Mouse (Mus musculus) brain, adult 2 months (tissue): ENCODE results near the gene Tmem43.
A peak's percentile ranks its signal among the peaks of the same experiment; 100 is the strongest.

Experiments
- DNase-seq: peaks from one replicate; pipeline ENCODE4 v3.0.0; 2011; ENCODE audit warnings: low read depth, low spot score

Tmem43 gene

DNA sequence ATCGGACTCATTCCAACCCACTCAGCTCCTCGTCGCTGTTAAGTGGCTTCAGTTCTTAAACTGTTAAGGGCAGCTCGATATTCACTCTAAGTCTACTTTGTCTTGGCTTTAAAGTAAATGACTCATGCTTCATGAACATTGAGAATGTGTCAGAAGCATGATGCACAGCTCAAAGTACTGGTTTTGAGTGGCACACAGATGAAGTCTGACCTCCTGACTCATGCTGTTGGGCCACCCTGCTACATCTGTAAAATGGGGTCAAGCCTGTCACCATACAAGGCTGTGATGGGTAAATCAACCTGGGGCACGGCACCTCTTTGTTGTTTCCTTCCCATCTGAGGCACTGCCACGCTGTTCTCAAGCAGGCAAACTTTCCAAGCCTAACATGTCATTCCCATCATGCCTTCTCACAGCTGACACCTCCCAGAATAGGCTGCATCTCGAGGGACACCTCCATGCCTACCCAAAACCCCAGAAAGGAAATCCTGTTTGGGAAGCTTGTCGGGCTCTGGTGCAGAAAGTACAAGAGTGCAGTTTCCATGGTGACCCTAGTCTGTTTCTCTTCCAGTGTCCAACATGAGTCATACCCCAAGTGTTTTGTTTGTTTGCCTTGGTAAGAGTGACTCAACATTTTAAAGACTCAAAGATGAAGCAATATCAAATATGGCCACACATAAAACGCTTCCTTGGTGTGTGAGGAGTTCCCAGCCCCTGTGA is 15.2 kb downstream of the Tmem43 start:
- peak; percentile 89 for DNase-seq

DNA sequence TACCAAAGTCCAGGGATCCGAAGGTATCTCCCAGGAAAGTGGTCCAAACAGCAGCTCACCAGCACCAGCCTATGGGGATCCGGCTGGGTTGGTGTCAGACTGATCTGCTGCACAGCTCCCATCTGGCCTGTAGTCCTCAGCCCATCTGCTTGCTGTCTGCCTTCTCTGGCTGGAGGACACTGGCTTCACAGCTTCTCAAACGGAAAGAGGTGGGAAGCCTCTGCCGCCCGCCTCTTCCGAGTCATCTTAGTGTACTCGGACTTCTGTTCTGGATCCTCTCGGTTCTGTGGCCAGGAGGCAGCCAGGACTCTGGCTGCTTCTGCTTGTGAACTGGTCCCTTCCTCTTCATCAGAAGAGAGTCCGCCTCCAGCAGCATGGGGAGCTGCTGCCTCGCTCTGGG is 16.4 kb downstream of the Tmem43 start:
- peak; percentile 83 for DNase-seq

DNA sequence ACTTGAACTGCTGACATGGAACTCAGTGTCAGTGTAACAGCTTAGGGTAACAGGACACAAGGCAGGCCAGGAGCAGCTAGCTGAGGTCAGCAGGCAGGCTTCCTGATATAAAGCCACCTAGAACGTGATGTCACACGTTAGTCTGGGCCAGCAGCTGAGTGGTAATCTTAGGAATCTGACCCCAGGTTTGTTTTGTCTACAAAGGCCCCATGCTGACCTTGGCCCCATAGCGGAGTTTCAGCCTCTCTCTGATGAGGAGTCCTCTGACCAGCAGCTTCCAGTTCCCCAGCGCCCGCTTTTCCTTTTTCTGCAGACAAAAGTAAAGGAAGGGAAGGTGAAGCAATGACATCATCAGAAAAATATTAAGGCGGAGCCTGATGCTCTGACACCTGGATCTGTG is 17.5 kb downstream of the Tmem43 start:
- no peak for DNase-seq

DNA sequence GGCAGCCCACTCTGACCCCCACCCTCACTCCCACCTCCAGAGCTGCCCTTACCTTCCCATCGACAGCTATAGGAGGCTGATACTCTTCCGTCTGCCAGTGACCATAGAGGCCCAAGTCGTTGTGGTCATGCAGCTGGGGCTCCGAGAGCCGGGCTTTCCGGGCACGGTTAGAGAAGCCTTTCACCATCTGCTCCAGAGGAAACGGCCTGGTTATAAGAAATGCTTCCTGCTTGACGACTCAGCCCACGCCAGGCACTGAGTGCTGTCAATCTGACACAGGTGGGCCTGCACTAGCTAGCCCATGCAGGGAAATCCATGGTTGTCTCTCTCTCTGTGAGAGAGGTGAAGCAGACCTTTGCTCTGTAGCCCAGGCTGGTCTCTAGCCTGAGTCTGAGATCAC is 19.6 kb downstream of the Tmem43 start:
- no peak for DNase-seq

DNA sequence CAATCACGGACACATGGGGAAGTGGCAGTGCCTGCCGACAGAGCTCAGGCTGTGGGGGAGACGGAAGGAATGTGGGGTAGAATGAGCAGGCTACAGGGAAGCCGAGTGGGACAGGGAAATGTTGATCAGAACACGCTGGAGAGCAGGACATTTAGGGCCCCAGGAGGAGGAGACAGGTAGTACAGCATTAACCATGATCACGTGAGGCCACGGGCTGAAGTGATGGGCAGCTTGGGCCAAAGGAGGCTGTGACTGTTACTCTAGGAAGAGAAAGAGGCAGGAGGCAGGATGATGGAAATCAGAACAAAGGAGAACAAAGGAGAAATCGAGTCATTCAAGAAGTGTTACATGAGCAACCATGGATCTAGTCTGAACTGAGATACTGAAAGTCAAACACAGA is 21.0 kb downstream of the Tmem43 start:
- no peak for DNase-seq

DNA sequence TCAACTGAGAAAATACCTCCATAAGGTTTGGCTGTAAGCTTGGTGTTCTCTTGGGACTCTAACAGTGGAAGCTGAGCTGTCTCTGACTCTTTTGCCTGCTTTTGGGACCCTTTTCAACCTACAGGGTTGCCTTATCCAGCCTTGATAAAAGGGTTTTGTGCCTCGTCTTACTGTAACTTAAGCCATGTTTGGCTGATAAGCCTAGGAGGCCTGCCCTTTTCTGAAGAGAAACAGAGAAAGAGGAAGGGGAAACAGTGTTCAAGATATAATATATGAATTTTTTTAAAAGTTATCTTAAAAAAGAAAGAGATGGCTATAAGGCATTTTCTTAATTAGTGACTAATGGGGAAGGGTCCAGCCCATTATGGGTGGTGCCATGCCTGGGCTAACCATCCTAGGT is 29.8 kb downstream of the Tmem43 start:
- no peak for DNase-seq

DNA sequence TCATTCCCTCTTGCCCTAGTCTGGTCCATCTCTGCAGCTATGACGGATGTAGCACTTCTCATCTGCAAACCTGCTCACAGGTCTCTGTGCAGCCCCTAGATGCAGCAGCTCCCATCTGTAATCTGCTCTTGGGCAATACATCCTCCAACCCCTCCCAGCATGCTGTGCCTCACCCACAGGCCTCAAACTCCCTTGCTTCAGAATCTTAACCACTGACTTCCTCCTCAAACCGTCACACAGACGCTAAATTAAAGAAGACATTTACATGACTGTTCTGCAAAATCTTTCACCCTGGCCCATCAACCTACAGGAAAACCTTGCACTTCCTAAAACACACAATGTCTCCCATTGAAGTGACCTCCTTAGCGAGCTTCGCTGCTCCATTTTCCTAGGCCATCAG is 32.5 kb downstream of the Tmem43 start:
- DNase-seq, result no peak

DNA sequence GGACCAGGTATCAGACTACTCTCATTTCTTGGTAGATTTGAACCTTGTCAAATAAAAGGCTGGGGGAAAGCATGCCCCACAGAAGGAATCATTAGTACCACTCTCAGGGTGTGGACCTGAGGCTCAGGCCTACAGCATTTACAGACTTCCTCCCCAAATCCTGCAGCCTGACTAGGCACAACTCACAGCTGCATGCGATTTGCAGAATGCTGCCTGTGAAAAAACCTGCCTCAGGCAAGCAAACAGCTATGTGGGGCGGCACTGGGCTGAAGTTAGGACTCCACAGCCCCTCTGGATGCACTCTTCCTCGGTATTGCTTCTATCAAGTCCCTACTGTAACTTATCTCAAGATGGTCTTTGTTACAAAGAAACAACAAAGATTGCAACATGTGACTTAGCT is 34.5 kb downstream of the Tmem43 start:
- no peak for DNase-seq

DNA sequence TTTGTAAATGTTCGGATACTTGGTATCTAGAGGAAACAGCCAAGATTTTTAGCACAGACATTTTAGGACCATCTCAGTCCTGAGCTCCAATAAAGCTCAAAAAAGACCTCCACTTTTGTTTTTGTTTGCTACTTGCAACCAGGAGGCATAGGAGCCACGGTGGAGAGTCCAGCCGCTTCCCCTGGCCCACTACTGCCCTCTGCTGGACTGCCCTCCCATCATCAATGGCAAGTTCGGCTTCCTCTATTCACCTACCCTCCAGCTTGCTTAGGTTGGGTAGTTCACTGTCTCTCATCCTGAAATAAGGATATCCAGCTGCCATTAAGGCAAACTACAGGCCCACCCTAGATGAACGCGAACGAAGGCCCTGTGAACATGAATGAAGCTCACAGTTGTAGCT is 35.8 kb downstream of the Tmem43 start:
- DNase-seq, result peak; percentile 76

DNA sequence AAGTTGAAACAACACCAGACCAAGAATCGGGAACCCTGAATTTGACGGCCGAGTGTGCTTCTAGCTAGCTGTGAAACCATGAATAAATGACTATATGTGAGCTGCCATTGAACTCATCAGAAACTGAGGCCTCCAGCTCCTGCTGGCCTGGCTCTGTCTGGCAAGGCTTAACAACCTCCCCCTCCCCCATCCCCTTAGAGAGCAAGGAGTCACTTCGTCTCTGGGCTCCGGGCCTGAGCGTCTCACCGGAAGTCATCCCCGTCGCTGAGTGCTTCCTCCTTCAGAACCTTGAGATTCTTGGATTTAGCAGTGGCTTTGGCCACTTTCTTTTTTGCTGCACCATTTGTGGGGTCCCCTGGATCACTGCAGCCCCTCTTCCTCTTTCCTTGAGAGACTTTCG is 36.7 kb downstream of the Tmem43 start:
- DNase-seq, result no peak

DNA sequence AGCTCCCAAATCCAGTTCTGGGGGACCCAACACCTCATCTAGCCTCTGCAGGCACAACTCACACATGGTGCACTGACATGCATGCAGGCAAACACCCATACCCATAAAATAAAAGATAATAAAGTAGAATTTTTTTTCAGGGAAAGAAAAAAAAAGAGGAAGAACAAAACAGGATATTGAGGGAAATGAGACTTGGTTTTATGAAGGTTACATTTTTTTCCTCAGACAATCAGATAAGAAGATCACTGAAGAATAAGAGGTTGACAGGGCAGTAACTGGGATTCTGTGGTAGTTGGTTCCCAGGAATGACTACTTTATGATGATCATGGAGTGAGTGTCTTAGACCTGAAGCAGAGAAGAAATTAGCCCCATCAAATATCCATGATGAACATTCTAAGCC is 40.6 kb downstream of the Tmem43 start:
- no peak for DNase-seq

DNA sequence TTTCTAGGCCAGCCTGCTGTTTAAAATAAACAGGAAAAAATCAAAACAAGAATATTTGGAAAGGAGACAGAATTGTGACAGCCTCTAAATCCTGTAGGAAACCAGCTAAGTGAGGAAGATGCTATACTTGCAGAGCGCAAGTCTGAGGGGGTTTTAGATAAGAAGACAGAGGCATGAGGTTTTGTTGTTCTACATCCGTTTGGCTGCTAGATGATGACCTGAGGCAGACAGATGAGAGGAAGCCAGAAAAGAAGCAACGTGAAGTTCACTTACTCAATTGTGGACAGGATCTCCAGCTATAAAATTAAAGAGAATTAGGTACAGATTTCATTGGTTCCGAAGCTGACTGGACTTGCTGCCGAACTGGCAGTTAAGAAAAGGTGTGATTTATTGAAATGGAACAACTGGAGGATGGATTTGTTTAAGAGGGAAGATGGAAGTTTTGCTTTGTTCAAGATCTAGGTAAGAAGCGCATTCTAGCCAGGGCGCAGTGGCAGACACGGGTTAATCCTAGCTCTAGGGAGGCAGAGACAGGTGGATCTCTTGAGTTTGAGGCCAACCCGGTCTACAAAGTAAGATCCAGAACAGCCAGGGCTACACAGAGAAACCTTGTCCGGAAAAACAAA is 41.3 kb downstream of the Tmem43 start:
- no peak for DNase-seq

DNA sequence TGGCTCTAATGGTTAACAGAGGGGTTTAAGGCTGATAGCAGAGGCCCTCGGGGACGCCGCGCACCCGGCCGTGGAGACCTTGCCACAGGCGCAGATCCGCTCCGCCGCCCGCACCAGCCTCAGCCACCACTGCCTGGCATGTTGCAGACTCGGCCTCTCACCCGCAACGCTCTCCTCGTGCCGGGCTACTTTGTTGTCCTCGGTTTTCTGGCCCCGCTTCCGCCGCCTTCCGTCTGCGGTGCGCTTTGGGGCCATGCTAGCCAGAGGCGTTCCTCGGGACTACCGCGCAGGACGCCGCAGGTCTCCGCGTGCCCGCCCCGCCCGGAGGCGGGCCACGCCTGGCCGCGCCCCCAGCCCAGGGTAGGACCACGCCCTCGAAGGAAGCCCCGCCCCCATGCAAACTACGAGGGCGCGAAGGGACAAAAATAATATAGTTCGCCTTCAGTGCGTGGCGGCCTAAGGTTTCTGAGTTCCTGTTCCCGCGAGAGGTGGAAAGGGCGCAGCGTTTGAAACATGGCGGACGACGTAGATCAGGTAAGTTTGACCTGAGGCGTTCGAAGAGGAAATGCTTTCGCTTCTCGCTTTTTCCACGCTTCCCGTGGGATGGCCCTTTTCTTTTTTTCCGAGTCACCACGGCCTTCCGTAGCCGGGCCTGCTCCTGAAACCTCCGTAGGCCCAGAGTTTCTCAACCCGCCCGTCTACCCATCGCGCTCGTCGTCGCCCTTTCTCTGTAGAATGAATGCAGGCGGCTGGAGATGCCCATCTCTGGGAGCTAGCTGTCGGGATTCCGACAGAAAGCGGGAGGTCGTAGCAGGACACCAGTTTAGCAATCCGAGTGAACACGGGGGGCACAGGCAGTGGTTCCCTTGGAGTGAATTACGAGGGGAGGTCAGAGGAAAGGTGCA is 42.3 kb downstream of the Tmem43 start, which contains the start of the genes Xpc and Lsm3:
Xpc (minus strand) TSS at position 344 of the 905 bp plus-strand sequence.
Lsm3 (plus strand) TSS at position 384 of the 905 bp plus-strand sequence.
- DNase-seq, result peak; percentile 98

DNA sequence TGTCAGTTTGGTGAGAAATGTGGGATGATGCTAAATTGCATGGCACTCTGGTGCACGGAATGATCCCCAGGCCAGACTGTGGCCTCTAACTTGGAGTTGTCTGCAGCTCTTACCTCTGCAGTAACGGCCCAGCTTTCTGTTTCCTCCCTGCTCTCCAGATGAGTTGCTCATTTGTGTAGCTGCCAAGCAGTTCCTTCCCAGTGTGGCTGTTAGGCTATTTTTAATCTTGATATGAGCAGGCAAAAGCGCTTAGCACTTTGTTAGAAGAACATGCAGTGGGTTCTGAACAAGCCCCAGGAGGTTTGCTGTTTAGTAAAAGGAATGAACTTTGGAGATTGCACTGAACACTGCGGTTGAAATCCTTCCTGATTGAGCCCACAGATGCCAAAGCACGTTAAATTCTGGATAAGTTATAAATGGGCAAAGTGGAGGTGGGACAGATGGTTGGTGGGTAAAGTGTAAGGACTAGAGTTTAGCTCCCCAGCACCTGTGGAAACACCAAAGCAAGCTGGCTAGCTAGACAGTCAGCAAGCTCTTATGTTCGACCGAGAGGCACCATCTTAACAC is 45.0 kb downstream of the Tmem43 start:
- DNase-seq, result peak; percentile 76

DNA sequence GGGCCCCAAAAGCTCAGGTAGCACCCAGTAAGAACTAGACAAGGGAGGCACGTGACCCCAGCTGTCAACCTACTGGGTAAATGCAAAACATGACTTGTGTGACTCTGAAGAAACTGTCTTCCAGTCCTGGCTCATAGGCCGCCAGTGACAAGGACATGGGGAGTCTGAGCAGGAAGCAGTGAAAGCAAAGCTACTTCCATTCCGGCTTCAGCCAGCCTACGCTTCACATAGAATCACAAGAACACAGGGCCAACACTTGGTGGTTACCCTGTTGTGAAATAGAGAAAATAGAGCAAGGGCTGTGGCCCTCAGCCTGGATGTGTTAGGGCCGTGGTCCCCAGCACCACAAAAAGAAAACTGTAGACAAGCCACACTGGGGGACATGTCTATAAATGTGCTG is 49.3 kb downstream of the Tmem43 start:
- DNase-seq, result no peak

DNA sequence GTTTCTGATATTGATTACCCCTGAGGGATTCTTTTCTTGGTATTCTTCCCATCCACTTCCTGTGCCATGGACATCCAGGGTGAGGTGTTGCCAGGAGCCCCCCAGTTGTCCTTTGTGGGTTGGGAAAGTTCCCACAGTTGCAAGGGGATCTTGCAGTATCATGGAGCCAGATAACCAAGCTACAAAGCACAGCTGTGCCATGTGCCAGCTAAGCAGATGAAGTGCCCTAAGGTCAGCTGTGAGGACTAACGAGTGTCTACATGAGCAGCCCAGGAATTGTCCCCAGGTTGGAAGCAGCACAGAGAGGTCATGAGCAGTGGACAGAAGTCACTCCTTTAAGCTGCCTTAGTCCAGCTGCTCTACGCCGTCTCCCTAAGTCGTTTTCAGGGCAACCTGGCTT is 52.0 kb downstream of the Tmem43 start:
- DNase-seq, result no peak

DNA sequence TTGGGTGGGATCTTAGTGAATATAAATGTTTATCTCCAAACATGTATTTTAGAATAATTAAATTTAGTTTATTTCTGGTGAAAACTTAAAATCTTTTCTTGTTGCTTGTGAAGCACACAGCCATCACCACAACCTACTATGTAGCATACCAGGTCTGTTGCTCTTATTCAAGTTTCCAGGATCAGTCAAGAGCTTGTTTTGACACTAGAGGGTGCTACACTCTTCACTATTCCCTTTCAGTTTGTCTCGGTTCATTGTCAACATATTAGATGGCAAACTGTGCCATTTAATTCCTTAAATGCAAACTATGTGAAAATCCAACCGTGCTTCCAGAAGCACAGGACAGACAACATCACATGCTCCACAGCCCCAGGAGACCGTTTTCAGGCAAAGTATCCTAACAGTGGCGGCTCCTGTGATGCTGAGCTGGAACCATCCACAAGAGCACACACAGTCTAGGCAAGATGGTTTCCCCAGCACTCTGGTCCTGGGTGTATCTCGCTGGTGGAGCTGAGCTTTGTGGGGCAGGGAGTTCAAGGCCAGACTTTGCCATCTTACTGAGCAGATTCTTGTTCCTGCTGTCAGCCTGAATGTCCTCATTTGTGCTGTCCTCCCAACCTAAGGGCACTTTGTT is 53.8 kb downstream of the Tmem43 start:
- peak; percentile 79 for DNase-seq

DNA sequence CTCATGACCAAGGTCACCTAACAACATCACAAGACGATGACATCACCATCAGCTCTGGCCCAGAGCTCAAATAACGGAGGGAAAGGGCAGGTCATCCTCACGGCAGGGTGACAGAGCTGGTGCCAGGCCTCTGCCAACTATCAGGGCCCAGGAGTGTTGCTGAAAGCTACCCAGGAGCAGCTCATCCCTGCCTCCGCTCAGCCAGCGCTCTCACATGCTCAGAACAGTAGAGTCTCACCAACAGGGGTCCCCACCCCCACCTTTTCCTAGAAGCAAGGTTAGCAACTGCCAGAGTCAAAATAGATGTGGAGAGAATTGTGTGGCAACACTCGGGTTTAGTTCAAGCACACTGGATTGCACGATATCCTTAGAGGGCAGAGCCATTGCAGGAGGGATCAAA is 54.8 kb downstream of the Tmem43 start:
- DNase-seq, result no peak

DNA sequence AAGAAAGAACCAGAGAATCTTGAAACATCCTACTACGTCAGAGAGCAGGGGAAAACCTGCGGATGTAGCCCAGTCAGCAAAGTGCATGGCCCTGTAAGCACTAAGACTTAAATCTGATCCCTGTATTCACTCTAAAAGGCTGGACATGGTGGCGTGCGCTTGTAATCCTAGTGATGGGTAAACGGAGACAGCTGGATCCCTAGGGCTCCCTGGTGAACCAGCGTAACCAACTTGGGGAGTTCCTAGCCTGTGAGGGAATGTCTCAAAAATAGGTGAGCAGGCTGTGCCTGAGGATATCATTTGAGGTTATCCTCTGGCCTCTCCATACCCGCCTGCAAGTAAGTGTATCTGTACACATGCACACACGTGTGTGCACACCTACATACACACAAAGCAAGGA is 57.2 kb downstream of the Tmem43 start:
- DNase-seq, result no peak

DNA sequence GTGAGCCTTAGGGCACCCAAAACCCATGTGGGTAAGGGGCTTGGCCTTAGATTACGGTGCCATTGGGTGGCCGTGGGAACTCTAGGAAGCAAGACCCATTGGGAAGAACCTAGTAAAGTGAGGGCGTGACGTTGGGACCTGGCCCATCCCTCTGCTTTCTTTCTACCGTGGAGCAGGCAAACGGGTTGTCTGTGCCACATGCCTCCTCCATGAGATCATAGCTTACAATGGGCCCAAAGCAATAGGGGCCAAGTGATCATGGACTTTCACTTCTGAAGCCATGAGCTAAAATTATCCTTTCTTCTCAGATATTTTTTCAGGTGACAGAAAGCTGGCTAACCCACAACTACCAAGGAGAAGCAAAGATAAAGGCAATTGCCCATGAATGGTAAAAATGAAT is 57.8 kb downstream of the Tmem43 start:
- no peak for DNase-seq

DNA sequence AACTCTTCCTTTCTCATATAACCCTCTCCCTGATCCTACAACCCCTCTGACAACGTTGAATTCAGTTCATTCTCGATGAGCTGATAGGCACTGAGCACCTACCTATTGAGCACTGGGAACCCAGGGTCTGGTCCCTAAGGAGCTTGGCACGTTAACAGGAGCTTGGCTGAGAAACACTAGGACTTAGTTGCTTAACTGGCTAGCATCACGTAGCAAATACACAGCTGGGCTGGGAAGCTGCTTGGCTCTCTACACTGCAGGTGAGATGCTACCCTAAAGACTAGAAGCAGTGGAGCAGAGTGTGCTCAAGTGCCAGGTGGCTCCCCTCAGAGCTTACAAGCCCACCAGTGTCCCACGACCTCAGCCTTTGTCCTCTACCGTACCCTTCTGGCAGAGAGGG is 59.2 kb downstream of the Tmem43 start:
- no peak for DNase-seq

DNA sequence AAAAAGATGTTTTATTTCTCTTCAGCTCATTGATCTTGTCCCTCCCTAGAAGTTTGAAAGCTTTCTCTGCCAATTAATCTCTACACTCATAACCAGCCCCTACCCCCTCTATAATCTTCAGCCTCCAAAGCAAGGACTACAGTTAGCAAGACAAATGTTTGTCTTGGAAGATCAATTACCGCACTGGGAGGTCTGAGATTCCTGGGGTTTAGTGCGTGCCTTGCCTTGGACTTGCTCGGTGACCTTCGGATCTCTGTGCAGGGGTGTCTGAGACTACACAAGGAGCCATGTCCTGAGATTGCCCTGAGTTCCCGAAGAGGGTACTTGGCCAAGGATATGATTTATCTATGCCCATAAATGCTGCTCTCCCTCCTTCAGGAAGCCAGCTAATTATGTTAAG is 59.9 kb downstream of the Tmem43 start:
- no peak for DNase-seq
